Mouse (Mus musculus) limb, embryonic 14.5 days (tissue): ENCODE measurements around the gene Otop3. TPM values are rescaled to one million over a fixed set of nuclear protein-coding genes. Genes with fewer than 3 reads are reported as not detected.

Source experiments
- ATAC-seq: fragments of 200-750 bp; cut with Nextera tagmentation; 2 replicates; pipeline ENCODE4 v1.8.0; 2017; ENCODE audit warnings: low read depth, moderate number of reproducible peaks, moderate TSS enrichment; ENCODE audit not compliant: low FRiP score
- DNase-seq: peaks from one replicate; pipeline ENCODE4 v3.0.0-alpha.2; 2015; ENCODE audit warnings: low spot score
- H3K27ac ChIP-seq: fragments of 300-500 bp; sonication (generic); replicated peaks from 2 replicates; pipeline ENCODE4 v1.5.1; 2014; ENCODE audit warnings: low read depth, mild to moderate bottlenecking, low read length, moderate library complexity, mixed read lengths
- H3K27me3 ChIP-seq: fragments of 300-500 bp; sonication (generic); 2 replicates; pipeline ENCODE4 v1.6.1; 2014; ENCODE audit warnings: low read length, mixed read lengths; ENCODE audit not compliant: control insufficient read depth, insufficient read depth
- H3K36me3 ChIP-seq: fragments of 300-500 bp; sonication (generic); 2 replicates; pipeline ENCODE4 v1.6.1; 2014; ENCODE audit warnings: mild to moderate bottlenecking, low read length, moderate library complexity, mixed read lengths; ENCODE audit not compliant: control insufficient read depth, insufficient read depth
- H3K4me1 ChIP-seq: fragments of 300-500 bp; sonication (generic); 2 replicates; pipeline ENCODE4 v1.6.1; 2014; ENCODE audit warnings: antibody characterized with exemption, low read length, mixed read lengths; ENCODE audit not compliant: control insufficient read depth, insufficient read depth
- H3K4me2 ChIP-seq: fragments of 300-500 bp; sonication (generic); replicated peaks from 2 replicates; pipeline ENCODE4 v1.6.1; 2014; ENCODE audit warnings: low read depth, mild to moderate bottlenecking, low read length, moderate library complexity; ENCODE audit not compliant: severe bottlenecking
- H3K4me3 ChIP-seq: fragments of 300-500 bp; sonication (generic); replicated peaks from 2 replicates; pipeline ENCODE4 v1.5.1; 2014; ENCODE audit warnings: low read length
- H3K9ac ChIP-seq: fragments of 300-500 bp; sonication (generic); 2 replicates; pipeline ENCODE4 v1.6.1; 2014; ENCODE audit warnings: mild to moderate bottlenecking, low read depth, low read length, moderate library complexity; ENCODE audit not compliant: severe bottlenecking
- H3K9me3 ChIP-seq: fragments of 300-500 bp; sonication (generic); 2 replicates; pipeline ENCODE4 v1.6.1; 2016; ENCODE audit warnings: low read length; ENCODE audit not compliant: control insufficient read depth
- POLR2A ChIP-seq: fragments of 200-500 bp; IDR thresholded peaks from 2 replicates; pipeline ENCODE4 v1.8.0; 2012; ENCODE audit warnings: inconsistent platforms, mild to moderate bottlenecking, moderate library complexity, borderline replicate concordance; ENCODE audit not compliant: insufficient read depth, insufficient read length; ENCODE audit errors: extremely low read depth
- WGBS: fragments of 180-500 bp; shearing (Covaris S2); extraction: QIAGEN DNeasy Blood & Tissue Kit; methylation state at CpG from one replicate; pipeline ENCODE4 v1.1.7; 2014; 5-methylcytosine and 5-hydroxymethylcytosine counted together
- polyA plus RNA-seq, 2 experiments: library from polyadenylated mRNA; depleted of rRNA in 1 of 2; stranded (reverse) in 1 of 2; unstranded in 1 of 2; fragments of >200 nt; fragmentation: Nextera tagmentation in 1 of 2; extraction: Ambion mirVana in 1 of 2; gene quantifications; 2 replicates each; pipeline versions ENCODE4 v1.2.1 to v1.2.3; 2012 to 2014

Otop3 gene
- polyA plus RNA-seq (2012; rRNA removed) = not detected in 2 replicates
- not detected in 2 replicates for polyA plus RNA-seq (2014; fragmentation: Nextera tagmentation; extraction: Ambion mirVana)

DNA sequence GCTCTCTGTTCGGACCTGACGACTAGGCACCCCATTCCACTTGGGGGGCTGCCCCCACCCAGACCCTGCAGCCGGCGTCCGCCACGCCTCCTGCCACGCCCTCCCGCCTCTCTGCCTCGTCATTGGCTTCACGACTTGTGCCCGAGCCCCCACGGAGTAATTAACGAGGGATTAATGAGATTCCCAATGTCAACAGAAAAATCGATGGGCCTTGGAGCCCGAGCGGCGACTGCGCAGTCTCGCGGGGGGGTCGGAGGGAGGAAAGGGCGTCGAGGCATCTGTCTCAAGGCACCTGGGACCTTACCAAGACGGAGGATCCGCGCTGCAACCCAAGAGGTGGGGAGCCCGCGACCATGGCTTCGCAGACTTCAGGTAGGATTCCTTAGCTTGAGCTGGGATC lies at the start of gene Otop3:
Otop3 (plus strand) TSS at position 201 of the 400 bp plus-strand sequence.
- WGBS = 7% methylated on average over 29 of the region's 29 CpGs
- Histone ChIP-seq H3K9ac (no peak within 1 kb of the TSS), H3K4me2 (no peak within 1 kb of the TSS; the same call in 1 of the 2 replicates), H3K4me1 (peaks cover 3% of the 10 kb centered on the region; the same call in 1 of the 2 replicates), H3K27me3 (peaks cover 32% of the 10 kb centered on the region), H3K4me3 (no peak within 1 kb of the TSS), H3K27ac (no peak within 1 kb of the TSS), H3K9me3 (no peaks in the 10 kb centered on the region), H3K36me3 (no peaks in the 10 kb centered on the region)
- TF ChIP-seq POLR2A = no peak
- no peak for ATAC-seq
- DNase-seq = no peak

DNA sequence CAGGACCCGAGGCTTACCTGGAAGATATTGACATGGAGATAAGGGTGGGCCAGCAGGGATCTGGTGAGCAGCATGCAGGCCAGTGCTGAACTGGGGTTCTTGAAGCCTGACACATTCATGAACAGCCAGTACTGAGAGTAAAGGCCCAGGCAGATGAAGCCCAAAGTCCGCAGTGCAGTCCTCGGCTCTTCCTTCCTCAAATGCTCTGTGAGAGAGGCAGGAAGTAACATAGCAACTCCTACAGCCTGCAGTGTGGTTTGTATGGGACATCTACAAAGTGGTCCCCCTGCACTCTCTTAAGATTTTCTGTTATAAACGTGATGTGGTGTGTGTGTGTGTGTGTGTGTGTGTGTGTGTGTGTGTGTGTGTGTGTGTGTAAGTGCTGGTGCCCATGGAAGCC lies 49.2 kb upstream of the Otop3 start:
- no peaks in the 10 kb centered on the region for H3K27me3 ChIP-seq
- whole genome bisulfite sequencing = 72% methylated on average over 3 of the region's 4 CpGs
- H3K4me3 ChIP-seq = no peak overlapping the region
- H3K4me1 ChIP-seq = no peaks in the 10 kb centered on the region
- DNase-seq = no peak
- no peak for ATAC-seq
- no peak overlapping the region for H3K27ac ChIP-seq
- no peak overlapping the region for H3K9ac ChIP-seq
- H3K36me3 ChIP-seq = no peaks in the 10 kb centered on the region
- no peak for TF ChIP-seq POLR2A
- no peak overlapping the region for H3K4me2 ChIP-seq
- no peaks in the 10 kb centered on the region for H3K9me3 ChIP-seq

DNA sequence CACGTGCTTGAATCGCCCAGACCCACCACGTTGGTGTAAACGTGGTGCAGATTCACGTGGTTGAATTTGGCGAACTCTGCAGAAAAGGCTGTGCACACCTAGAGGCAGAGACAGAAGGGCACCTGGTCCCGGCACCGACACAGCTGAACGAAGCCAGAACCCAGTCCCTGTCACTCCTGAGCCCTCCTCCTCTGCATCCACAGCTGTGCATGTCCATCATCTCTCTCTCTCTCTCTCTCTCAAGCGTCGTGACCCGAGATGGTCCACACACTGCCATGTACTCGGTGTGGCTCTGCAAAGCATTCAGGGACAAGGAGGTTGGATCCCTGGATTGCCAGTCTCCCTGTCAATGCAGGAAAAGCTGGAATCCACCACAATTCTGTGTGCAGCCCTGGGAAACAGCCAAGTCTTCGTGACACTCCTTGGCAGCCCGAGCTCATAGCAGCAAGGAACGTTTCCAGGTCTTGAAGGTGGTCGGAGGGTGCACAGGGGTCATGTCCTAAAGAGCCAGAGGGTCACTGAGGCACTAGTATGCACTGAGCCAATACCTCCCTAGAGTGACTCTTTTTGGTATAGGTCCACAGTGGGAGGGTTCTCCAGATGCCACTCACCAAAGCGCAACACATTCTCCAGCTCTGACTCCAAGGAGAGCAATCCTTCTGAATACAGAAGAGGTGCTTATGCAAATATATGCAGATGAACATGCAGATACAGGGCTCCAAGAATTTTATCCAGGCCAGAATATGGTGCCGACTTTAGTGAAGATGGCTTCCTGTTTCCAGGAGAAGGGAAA lies 48.1 kb upstream of the Otop3 start:
- no peak for DNase-seq
- H3K4me3 ChIP-seq = no peak overlapping the region
- ATAC-seq = no peak
- no peak for TF ChIP-seq POLR2A
- H3K9ac ChIP-seq = no peak overlapping the region
- no peaks in the 10 kb centered on the region for H3K27me3 ChIP-seq
- H3K27ac ChIP-seq = no peak overlapping the region
- H3K4me1 ChIP-seq = no peaks in the 10 kb centered on the region
- 75% methylated on average over 19 of the region's 19 CpGs for WGBS
- no peaks in the 10 kb centered on the region for H3K36me3 ChIP-seq
- H3K4me2 ChIP-seq = no peak overlapping the region
- H3K9me3 ChIP-seq = no peaks in the 10 kb centered on the region

DNA sequence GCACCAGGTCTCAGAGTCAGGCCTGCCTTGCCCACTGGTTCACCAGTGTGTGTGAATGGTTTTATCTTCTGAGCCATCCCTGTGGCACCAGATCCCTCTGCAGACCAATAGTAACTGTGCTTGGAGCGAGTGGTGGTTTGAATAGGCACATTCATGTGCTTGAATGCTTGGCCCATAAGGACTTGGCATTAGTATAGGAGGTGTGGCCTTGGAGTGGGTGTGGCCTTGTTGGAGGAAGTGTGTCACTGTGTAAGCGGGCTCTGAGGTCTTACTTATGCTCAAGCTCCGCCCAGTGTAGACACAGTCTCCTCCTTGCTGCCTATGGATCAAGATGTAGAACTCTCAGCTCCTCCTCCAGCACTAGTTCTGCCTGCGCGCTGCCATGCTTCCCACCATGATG lies 47.1 kb upstream of the Otop3 start:
- no peak overlapping the region for H3K4me2 ChIP-seq
- no peak for ATAC-seq

DNA sequence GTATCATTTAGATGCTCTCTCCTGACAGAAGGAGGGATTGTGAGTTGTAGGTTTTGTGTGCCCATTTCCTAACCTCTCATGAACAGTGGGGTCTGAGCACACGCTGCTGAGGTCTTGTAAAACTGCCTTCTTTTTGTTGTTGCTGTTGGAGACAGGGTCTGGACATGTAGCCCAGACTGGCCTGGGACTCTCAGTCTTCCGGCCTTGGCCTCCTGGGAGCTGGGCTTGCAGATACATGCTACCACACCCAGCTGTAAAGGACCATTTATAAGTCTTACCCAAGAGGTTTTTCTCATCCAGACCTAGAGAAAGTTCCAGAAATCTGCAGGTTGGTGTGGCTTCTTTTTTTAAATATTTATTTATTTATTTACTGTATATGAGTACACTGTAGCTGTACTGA lies 46.2 kb upstream of the Otop3 start:
- ATAC-seq = no peak

More for the DNA sequence above, 47.1 kb upstream of the Otop3 start:
- Histone ChIP-seq H3K27ac (no peak overlapping the region), H3K27me3 (no peaks in the 10 kb centered on the region), H3K4me3 (no peak overlapping the region), H3K9ac (no peak overlapping the region), H3K9me3 (no peaks in the 10 kb centered on the region), H3K36me3 (no peaks in the 10 kb centered on the region), H3K4me1 (no peaks in the 10 kb centered on the region)
- no peak for TF ChIP-seq POLR2A
- DNase-seq = no peak
- WGBS = 82% methylated on average over 5 of the region's 5 CpGs

DNA sequence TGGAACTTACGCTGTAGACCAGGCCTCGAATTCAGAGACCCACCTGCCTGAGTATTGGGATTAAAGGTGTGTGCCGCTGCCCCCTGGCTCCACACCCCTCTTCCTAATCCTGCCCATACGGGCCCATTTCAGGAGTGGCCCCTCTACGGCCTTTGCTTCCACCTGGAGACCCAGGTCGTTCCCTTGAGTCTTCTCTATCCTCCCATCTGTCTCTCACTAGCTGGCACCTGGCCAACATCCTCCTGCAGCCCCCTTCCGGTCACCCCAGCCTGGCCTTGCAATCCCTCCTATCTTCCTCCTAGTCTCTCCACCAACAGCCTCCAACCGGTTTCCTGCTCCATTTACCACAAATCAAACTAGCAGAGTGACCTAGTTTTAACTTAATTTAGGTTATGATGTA lies 44.6 kb upstream of the Otop3 start:
- no peak for ATAC-seq
- Histone ChIP-seq H3K36me3 (no peaks in the 10 kb centered on the region), H3K4me1 (no peaks in the 10 kb centered on the region), H3K4me2 (no peak overlapping the region), H3K9me3 (no peaks in the 10 kb centered on the region), H3K9ac (no peak overlapping the region), H3K27me3 (no peaks in the 10 kb centered on the region), H3K27ac (no peak overlapping the region), H3K4me3 (no peak overlapping the region)
- DNase-seq = no peak
- WGBS = 70% methylated on average over 8 of the region's 8 CpGs
- TF ChIP-seq POLR2A = no peak

More for the DNA sequence above, 46.2 kb upstream of the Otop3 start:
- no peak for TF ChIP-seq POLR2A
- H3K4me3 ChIP-seq = no peak overlapping the region
- no peaks in the 10 kb centered on the region for H3K27me3 ChIP-seq
- no peak for DNase-seq
- H3K9me3 ChIP-seq = no peaks in the 10 kb centered on the region
- H3K36me3 ChIP-seq = no peaks in the 10 kb centered on the region
- no peak overlapping the region for H3K27ac ChIP-seq
- WGBS = 84% methylated on average over 2 of the region's 2 CpGs
- no peaks in the 10 kb centered on the region for H3K4me1 ChIP-seq
- no peak overlapping the region for H3K9ac ChIP-seq
- no peak overlapping the region for H3K4me2 ChIP-seq
